Mouse (Mus musculus): ENCODE results near the gene Grb2. TPM values are rescaled to one million over a fixed set of nuclear protein-coding genes. Genes with fewer than 3 reads are reported as not detected.

Grb2 gene
- polyA plus RNA-seq, 1 experiment from 2014 or later, result 193 TPM

GRCm38 (mm10) chr11:115613138-115613945, 95.1 kb downstream of the Grb2 start:
- H3K27ac ChIP-seq (ENCODE audit: low read depth, low read length), result peak overlapping the region; percentile 83
- H3K4me1 ChIP-seq (ENCODE audit: control insufficient read depth, insufficient read depth, low read depth, low read length), result peaks cover 14% of the 10 kb centered on the region
- H3K4me3 ChIP-seq (ENCODE audit: low read length), result peak overlapping the region; percentile 59
- H3K36me3 ChIP-seq (ENCODE audit: control insufficient read depth, insufficient read depth, low read length), result peaks cover 14% of the 10 kb centered on the region
- H3K27me3 ChIP-seq (replicated peaks; ENCODE audit: control insufficient read depth, insufficient read depth, low read length), result peaks cover 3% of the 10 kb centered on the region; the same call in 1 of the 2 replicates
- peak overlapping the region; percentile 69 for H3K9ac ChIP-seq (ENCODE audit: low read depth, low read length)
- WGBS, result under 1% methylated on average over 16 of the region's 16 CpGs
- no peak for ATAC-seq
- no peaks in the 10 kb centered on the region for H3K9me3 ChIP-seq (ENCODE audit: control insufficient read depth, low read length)
- H3K4me2 ChIP-seq (ENCODE audit: low read length), result peak overlapping the region; percentile 92

- Histone ChIP-seq H3K27ac (ENCODE audit: low read depth, low read length) (peak within 1 kb of the TSS; percentile 83), H3K4me2 (ENCODE audit: low read length) (peak within 1 kb of the TSS; percentile 92), H3K4me3 (ENCODE audit: low read length) (peak within 1 kb of the TSS; percentile 59), H3K27me3 (replicated peaks; ENCODE audit: control insufficient read depth, insufficient read depth, low read length) (peaks cover 3% of the 10 kb centered on the region; the same call in 1 of the 2 replicates), H3K4me1 (ENCODE audit: control insufficient read depth, insufficient read depth, low read depth, low read length) (peaks cover 14% of the 10 kb centered on the region), H3K9me3 (ENCODE audit: control insufficient read depth, low read length) (no peaks in the 10 kb centered on the region), H3K9ac (ENCODE audit: low read depth, low read length) (peak within 1 kb of the TSS; percentile 69), H3K36me3 (ENCODE audit: control insufficient read depth, insufficient read depth, low read length) (peaks cover 18% of the 10 kb centered on the region)
- WGBS, result under 1% methylated on average over 74 of the region's 80 CpGs
- peak; percentile 82 for ATAC-seq
Measured at GRCm38 (mm10) chr11:115612410-115613137, 95.8 kb downstream of the Grb2 start, which contains the start of gene Mif4gd. TSS of gene Mif4gd (minus strand) at chr11:115612969.

GRCm38 (mm10) chr11:115612059-115612409, 96.4 kb downstream of the Grb2 start:
- WGBS, result 1% methylated on average over 13 of the region's 13 CpGs
- peak; percentile 13 for ATAC-seq

GRCm38 (mm10) chr11:115611173-115611572, 97.2 kb downstream of the Grb2 start:
- Histone ChIP-seq H3K27me3 (replicated peaks; ENCODE audit: control insufficient read depth, insufficient read depth, low read length) (peaks cover 3% of the 10 kb centered on the region; the same call in 1 of the 2 replicates), H3K4me1 (ENCODE audit: control insufficient read depth, insufficient read depth, low read depth, low read length) (peaks cover 14% of the 10 kb centered on the region), H3K4me3 (ENCODE audit: low read length) (no peak overlapping the region), H3K9me3 (ENCODE audit: control insufficient read depth, low read length) (no peaks in the 10 kb centered on the region), H3K27ac (ENCODE audit: low read depth, low read length) (no peak overlapping the region), H3K9ac (ENCODE audit: low read depth, low read length) (no peak overlapping the region), H3K4me2 (ENCODE audit: low read length) (no peak overlapping the region), H3K36me3 (ENCODE audit: control insufficient read depth, insufficient read depth, low read length) (peaks cover 28% of the 10 kb centered on the region)
- ATAC-seq, result no peak
- 75% methylated on average over 6 of the region's 6 CpGs for WGBS

More at GRCm38 (mm10) chr11:115612059-115612409, 96.4 kb downstream of the Grb2 start:
- Histone ChIP-seq H3K9me3 (ENCODE audit: control insufficient read depth, low read length) (no peaks in the 10 kb centered on the region), H3K4me2 (ENCODE audit: low read length) (peak overlapping the region; percentile 92), H3K36me3 (ENCODE audit: control insufficient read depth, insufficient read depth, low read length) (peaks cover 23% of the 10 kb centered on the region), H3K4me1 (ENCODE audit: control insufficient read depth, insufficient read depth, low read depth, low read length) (peaks cover 14% of the 10 kb centered on the region), H3K9ac (ENCODE audit: low read depth, low read length) (peak overlapping the region; percentile 69), H3K27ac (ENCODE audit: low read depth, low read length) (peak overlapping the region; percentile 83), H3K4me3 (ENCODE audit: low read length) (peak overlapping the region; percentile 59), H3K27me3 (replicated peaks; ENCODE audit: control insufficient read depth, insufficient read depth, low read length) (peaks cover 3% of the 10 kb centered on the region; the same call in 1 of the 2 replicates)

- Histone ChIP-seq H3K9ac (ENCODE audit: low read depth, low read length) (no peak overlapping the region), H3K4me1 (ENCODE audit: control insufficient read depth, insufficient read depth, low read depth, low read length) (peaks cover 24% of the 10 kb centered on the region), H3K4me3 (ENCODE audit: low read length) (no peak overlapping the region), H3K9me3 (ENCODE audit: control insufficient read depth, low read length) (no peaks in the 10 kb centered on the region), H3K36me3 (ENCODE audit: control insufficient read depth, insufficient read depth, low read length) (peaks cover 21% of the 10 kb centered on the region), H3K4me2 (ENCODE audit: low read length) (no peak overlapping the region), H3K27me3 (replicated peaks; ENCODE audit: control insufficient read depth, insufficient read depth, low read length) (peaks cover 3% of the 10 kb centered on the region; the same call in 1 of the 2 replicates), H3K27ac (ENCODE audit: low read depth, low read length) (no peak overlapping the region)
- no peak for ATAC-seq
- WGBS, result 76% methylated on average over 3 of the region's 3 CpGs
Measured at GRCm38 (mm10) chr11:115609576-115609975, 98.8 kb downstream of the Grb2 start.

GRCm38 (mm10) chr11:115608421-115609399, 99.7 kb downstream of the Grb2 start:
- H3K4me1 ChIP-seq (ENCODE audit: control insufficient read depth, insufficient read depth, low read depth, low read length), result peaks cover 26% of the 10 kb centered on the region
- no peaks in the 10 kb centered on the region for H3K9me3 ChIP-seq (ENCODE audit: control insufficient read depth, low read length)
- no peak for ATAC-seq
- no peak overlapping the region for H3K9ac ChIP-seq (ENCODE audit: low read depth, low read length)
- no peak overlapping the region for H3K4me3 ChIP-seq (ENCODE audit: low read length)
- no peaks in the 10 kb centered on the region for H3K27me3 ChIP-seq (replicated peaks; ENCODE audit: control insufficient read depth, insufficient read depth, low read length)
- H3K4me2 ChIP-seq (ENCODE audit: low read length), result no peak overlapping the region
- no peak overlapping the region; the same call in 1 of the 2 replicates for H3K27ac ChIP-seq (ENCODE audit: low read depth, low read length)
- H3K36me3 ChIP-seq (ENCODE audit: control insufficient read depth, insufficient read depth, low read length), result peaks cover 21% of the 10 kb centered on the region
- WGBS, result 74% methylated on average over 23 of the region's 23 CpGs

- Histone ChIP-seq H3K36me3 (ENCODE audit: control insufficient read depth, insufficient read depth, low read length) (peaks cover 21% of the 10 kb centered on the region), H3K9me3 (ENCODE audit: control insufficient read depth, low read length) (no peaks in the 10 kb centered on the region), H3K4me2 (ENCODE audit: low read length) (no peak overlapping the region), H3K4me1 (ENCODE audit: control insufficient read depth, insufficient read depth, low read depth, low read length) (peaks cover 28% of the 10 kb centered on the region), H3K27me3 (replicated peaks; ENCODE audit: control insufficient read depth, insufficient read depth, low read length) (no peaks in the 10 kb centered on the region), H3K4me3 (ENCODE audit: low read length) (no peak overlapping the region), H3K27ac (ENCODE audit: low read depth, low read length) (no peak overlapping the region), H3K9ac (ENCODE audit: low read depth, low read length) (no peak overlapping the region)
- 93% methylated on average over 18 of the region's 18 CpGs for WGBS
- ATAC-seq, result no peak
Measured at GRCm38 (mm10) chr11:115606733-115607132, 101.7 kb downstream of the Grb2 start.

- Histone ChIP-seq H3K9ac (ENCODE audit: low read depth, low read length) (peak overlapping the region; percentile 81), H3K4me1 (ENCODE audit: control insufficient read depth, insufficient read depth, low read depth, low read length) (peaks cover 28% of the 10 kb centered on the region), H3K27me3 (replicated peaks; ENCODE audit: control insufficient read depth, insufficient read depth, low read length) (no peaks in the 10 kb centered on the region), H3K9me3 (ENCODE audit: control insufficient read depth, low read length) (no peaks in the 10 kb centered on the region), H3K4me3 (ENCODE audit: low read length) (peak overlapping the region; percentile 87), H3K4me2 (ENCODE audit: low read length) (peak overlapping the region; percentile 97), H3K27ac (ENCODE audit: low read depth, low read length) (peak overlapping the region; percentile 94), H3K36me3 (ENCODE audit: control insufficient read depth, insufficient read depth, low read length) (peaks cover 21% of the 10 kb centered on the region)
- peak; percentile 21 for ATAC-seq
- WGBS, result 0% methylated on average over 26 of the region's 26 CpGs
Measured at GRCm38 (mm10) chr11:115604304-115604696, 104.1 kb downstream of the Grb2 start.
